Mouse (Mus musculus): ENCODE data around the gene Itga9.

- TF ChIP-seq CTCF (IDR thresholded peaks at IDR 0.05; ENCODE audit: borderline replicate concordance, insufficient read depth, low read depth, low read length): no peak
- TF ChIP-seq POLR2A (IDR thresholded peaks at IDR 0.05; ENCODE audit: borderline replicate concordance, insufficient read depth, low read length): no peak
These were observed 13.8 kb upstream of the Itga9 start for GRCm38 (mm10) chr9:118592585-118593249.
